Mouse (Mus musculus): ENCODE data around the gene P2rx7.

GRCm38 (mm10) chr5:122625565-122626252, 18.0 kb upstream of the P2rx7 start:
- no peak for TF ChIP-seq CTCF (IDR thresholded peaks at IDR 0.05; ENCODE audit: low read depth, low read length)
- TF ChIP-seq POLR2A (IDR thresholded peaks at IDR 0.05; ENCODE audit: borderline replicate concordance, low read depth, low read length), result no peak

Data from bone marrow macrophage, adult 2 months (primary cell).